ENCODE assay signal across 10 mouse cellular contexts in genomic region chr11:101192646-101193045, GRCm38 (mm10). TPM values are rescaled to one million over a fixed set of nuclear protein-coding genes. Genes with fewer than 3 reads are reported as not detected.
"Had no signal": no experiment of that assay in that cellular context is flagged by ENCODE, and none has a peak within 500 bp of the region (broad histone marks: within the 10 kb centered on the region; RNA-seq: fewer than 3 reads in every experiment).

No protein-coding gene starts in this region.

- H3K4me3 ChIP-seq: limb, embryonic 15.5 days; liver, embryonic 13.5 days; midbrain, embryonic 12.5 days had no signal

- H3K4me2 ChIP-seq: limb, embryonic 15.5 days; liver, embryonic 13.5 days; midbrain, embryonic 12.5 days had no signal

- H3K9me3 ChIP-seq: limb, embryonic 15.5 days; liver, embryonic 13.5 days; midbrain, embryonic 12.5 days had no signal

- H3K27me3 ChIP-seq: limb, embryonic 15.5 days; liver, embryonic 13.5 days; midbrain, embryonic 12.5 days had no signal

- DNase-seq: kidney, postnatal 25 days; liver, embryonic 13.5 days; lung, adult 18-20 months; right cerebral cortex, postnatal 25 days; thymus, postnatal 4 days had no signal

- H3K9ac ChIP-seq: limb, embryonic 15.5 days; liver, embryonic 13.5 days; midbrain, embryonic 12.5 days had no signal

- H3K27ac ChIP-seq: limb, embryonic 15.5 days; midbrain, embryonic 12.5 days; stomach, postnatal 0 days had no signal

RNA-seq across cellular contexts. Expression of gene Ccr10, which starts 17.4 kb away (rescaled TPM):
- total RNA-seq: layer of hippocampus, postnatal 10 days; megakaryocyte-erythroid progenitor cell, adult 5-6 weeks had no signal
- polyA plus RNA-seq: liver, embryonic 13.5 days had no signal

RNA-seq across cellular contexts. Expression of gene Plekhh3, which starts 21.5 kb away (rescaled TPM):
- total RNA-seq: megakaryocyte-erythroid progenitor cell, adult 5-6 weeks had no signal

RNA-seq across cellular contexts. Expression of gene Cntnap1, which starts 22.3 kb away (rescaled TPM):
- total RNA-seq: megakaryocyte-erythroid progenitor cell, adult 5-6 weeks had no signal

RNA-seq across cellular contexts. Expression of gene Tubg2, which starts 36.9 kb away (rescaled TPM):
- total RNA-seq: megakaryocyte-erythroid progenitor cell, adult 5-6 weeks had no signal
